Mouse (Mus musculus) heart, embryonic 14.5 days (tissue): ENCODE measurements around the gene Krt87. TPM values are rescaled to one million over a fixed set of nuclear protein-coding genes. Genes with fewer than 3 reads are reported as not detected.

ENCODE experiments used
- ATAC-seq: fragments of 200-750 bp; cut with Nextera tagmentation; 2 replicates; pipeline ENCODE4 v1.8.0; 2017; ENCODE audit warnings: low read depth, moderate TSS enrichment; ENCODE audit not compliant: insufficient number of reproducible peaks, insufficient read depth, low FRiP score
- H3K27ac ChIP-seq, 2 experiments: fragments of 200-500 bp in 1 of 2; fragments of 300-500 bp in 1 of 2; sonication (generic) in 1 of 2; replicated peaks in 1 of 2; 2 replicates each; pipeline ENCODE4 v1.5.1; 2012 to 2014; ENCODE audit warnings: low read depth in 2 of 2, low read length in 2 of 2, control low read depth in 1 of 2, mild to moderate bottlenecking in 1 of 2, mixed read lengths in 1 of 2; ENCODE audit not compliant: control insufficient read depth in 1 of 2, insufficient read depth in 1 of 2
- H3K27me3 ChIP-seq: fragments of 300-500 bp; sonication (generic); 2 replicates; pipeline ENCODE4 v1.6.1; 2014; ENCODE audit warnings: mild to moderate bottlenecking, low read length, control low read depth; ENCODE audit not compliant: control insufficient read depth, insufficient read depth
- H3K36me3 ChIP-seq: fragments of 300-500 bp; sonication (generic); 2 replicates; pipeline ENCODE4 v1.6.1; 2014; ENCODE audit warnings: mild to moderate bottlenecking, control low read depth, low read length, mixed read lengths; ENCODE audit not compliant: control insufficient read depth, insufficient read depth
- H3K4me1 ChIP-seq, 2 experiments: fragments of 200-500 bp in 1 of 2; fragments of 300-500 bp in 1 of 2; sonication (generic) in 1 of 2; 2 replicates each; pipeline ENCODE4 v1.6.1; 2012 to 2014; ENCODE audit warnings: low read length in 2 of 2, control low read depth in 1 of 2, mixed read lengths in 1 of 2; ENCODE audit not compliant: control insufficient read depth in 2 of 2, insufficient read depth in 2 of 2
- H3K4me2 ChIP-seq: fragments of 300-500 bp; sonication (generic); 2 replicates; pipeline ENCODE4 v1.6.1; 2014; ENCODE audit warnings: mild to moderate bottlenecking, low read length
- H3K4me3 ChIP-seq, 2 experiments: fragments of 200-500 bp in 1 of 2; fragments of 300-500 bp in 1 of 2; sonication (generic) in 1 of 2; 2 replicates each; pipeline ENCODE4 v1.5.1; 2012 to 2014; ENCODE audit warnings: low read length in 2 of 2, mild to moderate bottlenecking in 2 of 2, control low read depth in 1 of 2, low read depth in 1 of 2, moderate library complexity in 1 of 2; ENCODE audit not compliant: control insufficient read depth in 1 of 2, insufficient read depth in 1 of 2
- H3K9ac ChIP-seq: fragments of 300-500 bp; sonication (generic); 2 replicates; pipeline ENCODE4 v1.6.1; 2014; ENCODE audit warnings: mild to moderate bottlenecking, low read length
- H3K9me3 ChIP-seq: fragments of 300-500 bp; sonication (generic); 2 replicates; pipeline ENCODE4 v1.6.1; 2016; ENCODE audit warnings: low read length, control low read depth; ENCODE audit not compliant: control insufficient read depth
- WGBS: fragments of 180-500 bp; shearing (Covaris S2); extraction: QIAGEN DNeasy Blood & Tissue Kit; methylation state at CpG from one replicate; pipeline ENCODE4 v1.1.7; 2014; 5-methylcytosine and 5-hydroxymethylcytosine counted together
- polyA plus RNA-seq: library from polyadenylated mRNA; unstranded; fragments of >200 nt; fragmentation: Nextera tagmentation; extraction: Ambion mirVana; gene quantifications from 2 replicates; pipeline ENCODE4 v1.2.1, GENCODE M21; 2014

Gene Krt87
- polyA plus RNA-seq, 1 experiment from 2014 or later: not detected

DNA sequence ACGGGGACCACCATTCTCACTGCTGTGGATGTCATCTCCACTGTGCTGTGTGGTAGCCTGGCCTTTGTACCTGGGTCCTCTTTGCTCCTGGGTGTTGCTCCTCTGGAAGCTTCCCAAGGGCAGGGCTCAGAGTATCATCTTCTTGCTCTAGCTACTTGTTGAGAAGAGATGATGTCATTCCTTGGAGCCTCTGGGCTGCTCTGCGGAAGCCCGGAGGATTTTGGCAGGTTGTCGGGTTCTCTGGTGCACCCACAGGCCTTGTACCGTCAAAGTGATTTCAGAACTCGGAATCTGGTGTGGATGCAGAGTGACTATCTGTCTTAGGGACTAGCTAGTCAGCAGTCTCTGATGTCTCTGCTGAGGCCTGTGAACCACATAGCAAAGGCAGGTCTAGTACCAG is 53.5 kb downstream of the Krt87 start:
- Histone ChIP-seq H3K27me3 (no peaks in the 10 kb centered on the region), H3K27ac (no peak overlapping the region), H3K9ac (no peak overlapping the region), H3K36me3 (no peaks in the 10 kb centered on the region), H3K4me3 (no peak overlapping the region), H3K4me1 (peaks cover 27 to 47% of the 10 kb centered on the region in 2 experiments), H3K9me3 (no peaks in the 10 kb centered on the region), H3K4me2 (no peak overlapping the region)
- no peak for ATAC-seq
- WGBS: 65% methylated on average over 6 of the region's 6 CpGs

- peaks cover 27 to 47% of the 10 kb centered on the region in 2 experiments for H3K4me1 ChIP-seq
- no peaks in the 10 kb centered on the region for H3K36me3 ChIP-seq
- no peaks in the 10 kb centered on the region for H3K9me3 ChIP-seq
- no peaks in the 10 kb centered on the region for H3K27me3 ChIP-seq
- ATAC-seq: no peak
- H3K27ac ChIP-seq: no peak overlapping the region
- 71% methylated on average over 7 of the region's 7 CpGs for WGBS
- no peak overlapping the region for H3K4me3 ChIP-seq
- H3K9ac ChIP-seq: no peak overlapping the region
- H3K4me2 ChIP-seq: no peak overlapping the region
These were observed 54.0 kb downstream of the Krt87 start for GRCm38 (mm10) chr15:101384610-101385009.

DNA sequence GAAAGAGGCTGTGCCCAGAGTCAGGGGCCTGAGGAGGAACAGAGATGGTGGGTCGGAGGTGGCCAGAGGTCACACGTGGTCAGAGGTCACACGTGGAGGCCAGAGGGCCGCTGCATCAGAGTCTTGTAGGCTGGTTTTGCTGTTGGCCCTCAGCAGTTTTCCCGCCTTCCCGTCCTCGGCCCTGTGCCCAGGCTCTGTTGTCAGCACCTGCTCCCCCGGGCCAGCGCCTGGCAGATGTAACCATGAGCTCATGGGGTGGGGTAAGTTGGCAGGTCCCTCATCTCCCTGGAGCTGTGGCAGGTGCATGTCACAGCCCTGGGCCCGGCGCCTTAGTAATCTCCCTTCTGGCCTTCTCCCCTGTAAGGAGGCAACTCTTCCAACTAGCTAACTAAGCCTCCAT is 55.8 kb downstream of the Krt87 start:
- Histone ChIP-seq H3K4me3 (no peak overlapping the region), H3K9ac (no peak overlapping the region), H3K27me3 (no peaks in the 10 kb centered on the region), H3K4me1 (peaks cover 20 to 38% of the 10 kb centered on the region in 2 experiments), H3K9me3 (no peaks in the 10 kb centered on the region), H3K4me2 (no peak overlapping the region), H3K27ac (no peak overlapping the region), H3K36me3 (no peaks in the 10 kb centered on the region)
- no peak for ATAC-seq
- WGBS: 70% methylated on average over 11 of the region's 11 CpGs

GRCm38 (mm10) chr15:101381758-101382157 is 56.8 kb downstream of the Krt87 start:
- no peaks in the 10 kb centered on the region for H3K36me3 ChIP-seq
- H3K9me3 ChIP-seq: no peaks in the 10 kb centered on the region
- H3K27ac ChIP-seq: no peak overlapping the region
- H3K4me2 ChIP-seq: peak overlapping the region; percentile 15; the same call in 1 of the 2 replicates
- no peaks in the 10 kb centered on the region for H3K27me3 ChIP-seq
- H3K4me1 ChIP-seq: peaks cover 24 to 38% of the 10 kb centered on the region in 2 experiments
- no peak overlapping the region for H3K4me3 ChIP-seq
- no peak for ATAC-seq
- H3K9ac ChIP-seq: no peak overlapping the region; the same call in 1 of the 2 replicates
- WGBS: 38% methylated on average over 9 of the region's 9 CpGs

Other genes starting within 250 kb of the Krt87 start
- gene Grasp, start 214.6 kb downstream of the Krt87 start, polyA plus RNA-seq: 3.8 and 5.5 TPM in 2 replicates
- gene Nr4a1, start 184.5 kb downstream of the Krt87 start, polyA plus RNA-seq: 6.0 and 6.6 TPM in 2 replicates
- gene Atg101, start 154.5 kb downstream of the Krt87 start, polyA plus RNA-seq: 49.5 and 50.4 TPM in 2 replicates
- gene 6030408B16Rik, start 145.6 kb downstream of the Krt87 start, polyA plus RNA-seq: 0.85 and 1.8 TPM in 2 replicates
- 6.9 and 8.0 TPM in 2 replicates for gene Krt80, start 68.6 kb downstream of the Krt87 start, polyA plus RNA-seq
- gene Krt7, start 27.8 kb downstream of the Krt87 start, polyA plus RNA-seq: 10.0 and 13.7 TPM in 2 replicates
- not detected in 2 replicates for gene Krt88, start 8.9 kb upstream of the Krt87 start, polyA plus RNA-seq
- gene Krt81, start 24.9 kb upstream of the Krt87 start, polyA plus RNA-seq: not detected in 2 replicates
- gene Krt86, start 34.7 kb upstream of the Krt87 start, polyA plus RNA-seq: not detected in 2 replicates
- gene Krt83, start 52.7 kb upstream of the Krt87 start, polyA plus RNA-seq: not detected in 2 replicates
- gene Gm49425, start 78.5 kb upstream of the Krt87 start, polyA plus RNA-seq: not detected in 2 replicates
- gene Krt84, start 94.0 kb upstream of the Krt87 start, polyA plus RNA-seq: not detected in 2 replicates
- not detected in 2 replicates for gene Krt82, start 111.9 kb upstream of the Krt87 start, polyA plus RNA-seq
- gene Krt90, start 124.1 kb upstream of the Krt87 start, polyA plus RNA-seq: not detected in 2 replicates
- 0.05 TPM in 1 of 2 replicates, not detected in the other for gene Krt75, start 135.1 kb upstream of the Krt87 start, polyA plus RNA-seq
- gene Gm5414, start 189.4 kb upstream of the Krt87 start, polyA plus RNA-seq: not detected in 2 replicates
- gene Gm5478, start 208.6 kb upstream of the Krt87 start, polyA plus RNA-seq: not detected in 2 replicates
- not detected in 2 replicates for gene Krt6b, start 241.5 kb upstream of the Krt87 start, polyA plus RNA-seq